Mouse (Mus musculus): Measurements from ENCODE around the gene Mfsd6l. TPM values are rescaled to one million over a fixed set of nuclear protein-coding genes. Genes with fewer than 3 reads are reported as not detected.

Mfsd6l gene
- total and polyA plus RNA-seq, 2 experiments from 2014 or later = 0.08 TPM; not detected in 1

- Histone ChIP-seq H3K36me3 (replicated peaks; ENCODE audit: control insufficient read depth, insufficient read depth, low read length) (no peaks in the 10 kb centered on the region), H3K9me3 (replicated peaks; ENCODE audit: control insufficient read depth, low read length) (no peaks in the 10 kb centered on the region), H3K27me3 (ENCODE audit: control insufficient read depth, insufficient read depth, low read length) (no peaks in the 10 kb centered on the region), H3K27ac (ENCODE audit: low read depth) (no peak overlapping the region), H3K9ac (replicated peaks; ENCODE audit: low read depth, low read length) (no peak overlapping the region), H3K4me1 (ENCODE audit: control insufficient read depth, insufficient read depth) (peaks cover 13% of the 10 kb centered on the region), H3K4me2 (ENCODE audit: low read depth, low read length) (no peak overlapping the region), H3K4me3 (ENCODE audit: low read depth, low read length) (no peak overlapping the region)
- no peak for TF ChIP-seq EP300 (IDR thresholded peaks at IDR 0.05; ENCODE audit: low read depth)
- peak; percentile 49 for TF ChIP-seq CTCF (IDR thresholded peaks at IDR 0.05; ENCODE audit: low read depth)
- DNase-seq (ENCODE audit: low spot score) (no peak), ATAC-seq (ENCODE audit: insufficient read depth, low read depth) (no peak)
- WGBS = 48% methylated on average over 3 of the region's 3 CpGs
Observed at GRCm38 (mm10) chr11:68549597-68549996, 6.4 kb upstream of the Mfsd6l start.

- DNase-seq (ENCODE audit: low spot score) = no peak
- Histone ChIP-seq H3K27me3 (ENCODE audit: control insufficient read depth, insufficient read depth, low read length) (no peaks in the 10 kb centered on the region), H3K9ac (replicated peaks; ENCODE audit: low read depth, low read length) (no peak overlapping the region), H3K4me2 (ENCODE audit: low read depth, low read length) (no peak overlapping the region), H3K27ac (ENCODE audit: low read depth) (no peak overlapping the region), H3K9me3 (replicated peaks; ENCODE audit: control insufficient read depth, low read length) (no peaks in the 10 kb centered on the region), H3K4me3 (ENCODE audit: low read depth, low read length) (no peak overlapping the region), H3K4me1 (ENCODE audit: control insufficient read depth, insufficient read depth) (peaks cover 7% of the 10 kb centered on the region), H3K36me3 (replicated peaks; ENCODE audit: control insufficient read depth, insufficient read depth, low read length) (no peaks in the 10 kb centered on the region)
- ATAC-seq (ENCODE audit: insufficient read depth, low read depth) = no peak
- 54% methylated on average over 4 of the region's 4 CpGs for WGBS
- no peak for TF ChIP-seq CTCF (IDR thresholded peaks at IDR 0.05; ENCODE audit: low read depth)
- TF ChIP-seq EP300 (IDR thresholded peaks at IDR 0.05; ENCODE audit: low read depth) = no peak
Observed at GRCm38 (mm10) chr11:68550358-68550757, 5.6 kb upstream of the Mfsd6l start.

GRCm38 (mm10) chr11:68553981-68554471, 2.0 kb upstream of the Mfsd6l start:
- Histone ChIP-seq H3K9ac (replicated peaks; ENCODE audit: low read depth, low read length) (no peak overlapping the region), H3K4me3 (ENCODE audit: low read depth, low read length) (no peak overlapping the region), H3K27me3 (ENCODE audit: control insufficient read depth, insufficient read depth, low read length) (0 out of 2 replicates have a peak, but pooled peaks cover 6% of the 10 kb centered on the region), H3K27ac (ENCODE audit: low read depth) (no peak overlapping the region), H3K4me1 (ENCODE audit: control insufficient read depth, insufficient read depth) (peaks cover 6% of the 10 kb centered on the region; the same call in 1 of the 2 replicates), H3K4me2 (ENCODE audit: low read depth, low read length) (no peak overlapping the region), H3K9me3 (replicated peaks; ENCODE audit: control insufficient read depth, low read length) (no peaks in the 10 kb centered on the region), H3K36me3 (replicated peaks; ENCODE audit: control insufficient read depth, insufficient read depth, low read length) (no peaks in the 10 kb centered on the region)
- ATAC-seq (ENCODE audit: insufficient read depth, low read depth) = peak; percentile 63
- TF ChIP-seq CTCF (IDR thresholded peaks at IDR 0.05; ENCODE audit: low read depth) (peak; percentile 58), EP300 (IDR thresholded peaks at IDR 0.05; ENCODE audit: low read depth) (no peak)
- peak; percentile 34 for DNase-seq (ENCODE audit: low spot score)
- 21% methylated on average over 8 of the region's 8 CpGs for WGBS

- Histone ChIP-seq H3K4me2 (ENCODE audit: low read depth, low read length) (no peak overlapping the region), H3K4me1 (ENCODE audit: control insufficient read depth, insufficient read depth) (peaks cover 3% of the 10 kb centered on the region; the same call in 1 of the 2 replicates), H3K9me3 (replicated peaks; ENCODE audit: control insufficient read depth, low read length) (no peaks in the 10 kb centered on the region), H3K4me3 (ENCODE audit: low read depth, low read length) (no peak overlapping the region), H3K9ac (replicated peaks; ENCODE audit: low read depth, low read length) (no peak overlapping the region), H3K27me3 (ENCODE audit: control insufficient read depth, insufficient read depth, low read length) (0 out of 2 replicates have a peak, but pooled peaks cover 6% of the 10 kb centered on the region), H3K36me3 (replicated peaks; ENCODE audit: control insufficient read depth, insufficient read depth, low read length) (no peaks in the 10 kb centered on the region), H3K27ac (ENCODE audit: low read depth) (no peak overlapping the region)
- TF ChIP-seq EP300 (IDR thresholded peaks at IDR 0.05; ENCODE audit: low read depth) = no peak
- TF ChIP-seq CTCF (IDR thresholded peaks at IDR 0.05; ENCODE audit: low read depth) = peak; percentile 40
- ATAC-seq (ENCODE audit: insufficient read depth, low read depth) (no peak), DNase-seq (ENCODE audit: low spot score) (no peak)
- 58% methylated on average over 1 of the region's 1 CpGs for WGBS
Observed at GRCm38 (mm10) chr11:68559546-68559945, 3.6 kb downstream of the Mfsd6l start.

- DNase-seq (ENCODE audit: low spot score) = no peak
- 63% methylated on average over 11 of the region's 11 CpGs for WGBS
- no peak for ATAC-seq (ENCODE audit: insufficient read depth, low read depth)
- no peaks in the 10 kb centered on the region for H3K9me3 ChIP-seq (replicated peaks; ENCODE audit: control insufficient read depth, low read length)
- no peaks in the 10 kb centered on the region for H3K36me3 ChIP-seq (replicated peaks; ENCODE audit: control insufficient read depth, insufficient read depth, low read length)
- no peak overlapping the region for H3K4me3 ChIP-seq (ENCODE audit: low read depth, low read length)
- TF ChIP-seq EP300 (IDR thresholded peaks at IDR 0.05; ENCODE audit: low read depth) = no peak
- no peak for TF ChIP-seq CTCF (IDR thresholded peaks at IDR 0.05; ENCODE audit: low read depth)
- no peaks in the 10 kb centered on the region for H3K4me1 ChIP-seq (ENCODE audit: control insufficient read depth, insufficient read depth)
- H3K4me2 ChIP-seq (ENCODE audit: low read depth, low read length) = no peak overlapping the region
- H3K27me3 ChIP-seq (ENCODE audit: control insufficient read depth, insufficient read depth, low read length) = 0 out of 2 replicates have a peak, but pooled peaks cover 5% of the 10 kb centered on the region
- no peak overlapping the region for H3K27ac ChIP-seq (ENCODE audit: low read depth)
- no peak overlapping the region for H3K9ac ChIP-seq (replicated peaks; ENCODE audit: low read depth, low read length)
Observed at GRCm38 (mm10) chr11:68561957-68562950, 6.3 kb downstream of the Mfsd6l start.

Data from heart, postnatal 0 days (tissue).